ENCODE assay signal across 21 mouse cellular contexts in the genomic region with DNA sequence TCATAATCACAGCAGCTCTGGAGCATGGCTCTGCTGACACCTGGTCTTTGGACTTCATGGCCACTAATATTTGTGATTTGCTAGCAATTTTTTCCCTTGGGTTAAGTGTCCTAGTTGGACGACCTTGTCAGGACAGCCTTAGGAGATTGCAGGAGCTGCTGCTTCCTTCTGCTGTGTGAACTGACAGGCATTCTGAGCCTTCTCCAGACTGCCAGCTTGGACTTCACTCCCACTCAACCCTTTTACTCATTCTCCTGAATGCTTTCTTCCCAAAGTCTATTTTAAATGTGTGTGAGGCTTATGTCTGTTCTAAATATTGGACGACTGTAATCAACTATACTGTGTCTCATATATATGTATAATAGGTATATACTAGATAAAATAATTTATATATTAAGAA.
DNase-seq lines count a peak whose midpoint lies in the region; ATAC-seq and TF ChIP-seq lines count a peak whose summit lies in the region.
"Had no signal": no experiment of that assay in that cellular context is flagged by ENCODE, and none has a peak within 500 bp of the region (broad histone marks: within the 10 kb centered on the region; RNA-seq: fewer than 3 reads in every experiment).

No protein-coding gene starts in this region.

- H3K9me3 ChIP-seq in kidney, embryonic 16.5 days (ENCODE audit: low read length): no peaks in the 10 kb centered on the region
- no peaks in the 10 kb centered on the region for H3K9me3 ChIP-seq in forebrain, postnatal 0 days (ENCODE audit: low read length)
- H3K9me3 ChIP-seq: embryonic facial prominence, embryonic 13.5 days; forebrain, embryonic 12.5 days; heart, embryonic 10.5 days; hindbrain, embryonic 12.5 days had no signal

- H3K36me3 ChIP-seq in kidney, embryonic 16.5 days (ENCODE audit: insufficient read depth, low read length): no peaks in the 10 kb centered on the region
- H3K36me3 ChIP-seq in forebrain, postnatal 0 days (ENCODE audit: insufficient read depth): no peaks in the 10 kb centered on the region
- H3K36me3 ChIP-seq: embryonic facial prominence, embryonic 13.5 days; forebrain, embryonic 12.5 days; heart, embryonic 10.5 days; hindbrain, embryonic 12.5 days had no signal

- H3K9ac ChIP-seq in kidney, embryonic 16.5 days (replicated peaks; ENCODE audit: low read length): no peak overlapping the region
- no peak overlapping the region for H3K9ac ChIP-seq in forebrain, postnatal 0 days
- H3K9ac ChIP-seq: embryonic facial prominence, embryonic 13.5 days; forebrain, embryonic 12.5 days; hindbrain, embryonic 12.5 days had no signal

- DNase-seq in cerebellum, adult 9-11 months: peak; percentile 27
- no peak for DNase-seq in cerebellum, adult 11 months
- peak; percentile 21 for DNase-seq in kidney, adult 9 months
- DNase-seq in right cerebral cortex, adult 2 months (ENCODE audit: low spot score in 2 of 2): peak; percentile 8 to 12
- DNase-seq in right cerebral cortex, postnatal 4 days: no peak
- no peak for DNase-seq in forebrain, postnatal 0 days
- DNase-seq: adrenal gland, postnatal 14 days; cerebellum, postnatal 14 days; gastrocnemius, postnatal 10 days; heart, adult 18-20 months; heart, postnatal 10 days; heart, postnatal 4 days had no signal

- no peak overlapping the region for H3K4me3 ChIP-seq in kidney, embryonic 16.5 days (ENCODE audit: low read length)
- H3K4me3 ChIP-seq in forebrain, postnatal 0 days (ENCODE audit: low read depth, low read length): no peak overlapping the region
- H3K4me3 ChIP-seq: embryonic facial prominence, embryonic 13.5 days; forebrain, embryonic 12.5 days; heart, embryonic 10.5 days; hindbrain, embryonic 12.5 days had no signal

- H3K27me3 ChIP-seq in kidney, embryonic 16.5 days (ENCODE audit: insufficient read depth, low read length): no peaks in the 10 kb centered on the region
- no peaks in the 10 kb centered on the region for H3K27me3 ChIP-seq in forebrain, postnatal 0 days (ENCODE audit: insufficient read depth, low read length)
- H3K27me3 ChIP-seq: embryonic facial prominence, embryonic 13.5 days; forebrain, embryonic 12.5 days had no signal

- ATAC-seq in kidney, embryonic 16.5 days (ENCODE audit: low FRiP score, low TSS enrichment): no peak
- no peak for ATAC-seq in forebrain, postnatal 0 days
- ATAC-seq: activated CD4-positive, CD25-positive, alpha-beta regulatory T cell, adult 4 months; hindbrain, embryonic 16.5 days; inflammation-experienced regulatory T-cells, adult 6 months; Patski had no signal

- no peak overlapping the region for H3K27ac ChIP-seq in kidney, embryonic 16.5 days (ENCODE audit: low read length)
- no peak overlapping the region for H3K27ac ChIP-seq in forebrain, postnatal 0 days (ENCODE audit: low read depth, low read length)
- H3K27ac ChIP-seq: embryonic facial prominence, embryonic 13.5 days; forebrain, embryonic 12.5 days; heart, embryonic 10.5 days; hindbrain, embryonic 12.5 days had no signal

- no peak overlapping the region for H3K4me2 ChIP-seq in kidney, embryonic 16.5 days (replicated peaks; ENCODE audit: low read depth, low read length)
- H3K4me2 ChIP-seq in forebrain, postnatal 0 days (ENCODE audit: low read depth): no peak overlapping the region
- H3K4me2 ChIP-seq: embryonic facial prominence, embryonic 13.5 days; forebrain, embryonic 12.5 days; hindbrain, embryonic 12.5 days had no signal

- peaks cover 3% of the 10 kb centered on the region; the same call in 1 of the 2 replicates for H3K4me1 ChIP-seq in kidney, embryonic 16.5 days (ENCODE audit: insufficient read depth, low read length)
- H3K4me1 ChIP-seq in forebrain, postnatal 0 days (ENCODE audit: insufficient read depth): no peaks in the 10 kb centered on the region
- H3K4me1 ChIP-seq: embryonic facial prominence, embryonic 13.5 days; forebrain, embryonic 12.5 days; heart, embryonic 10.5 days; hindbrain, embryonic 12.5 days had no signal

- WGBS in kidney, embryonic 16.5 days: 71% methylated on average over 2 of the region's 2 CpGs
- 77% methylated on average over 2 of the region's 2 CpGs for WGBS in forebrain, postnatal 0 days

- no peak for TF ChIP-seq CTCF in forebrain, postnatal 0 days (IDR thresholded peaks at IDR 0.05; ENCODE audit: low read depth)

Comparison
In these comparisons a context has a peak if more than half of its experiments do, and no peak if none do; other contexts are left out.
1. DNase-seq: peak in cerebellum, adult 9-11 months (single experiment), kidney, adult 9 months (single experiment) and right cerebral cortex, adult 2 months (2 of 2); none in cerebellum, adult 11 months (single experiment), right cerebral cortex, postnatal 4 days (single experiment) and forebrain, postnatal 0 days (single experiment).